Mouse (Mus musculus) spleen, adult 12 weeks (tissue): Measurements from ENCODE around the gene Cox6a1.
"Not testable (repeated sequence)": the region's sequence is repeated elsewhere in the genome, so short reads cannot be mapped to it uniquely, and the experiment has no call there.

ENCODE experiments used
- DNase-seq: peaks from one replicate; pipeline ENCODE4 v3.0.0; 2022; ENCODE audit warnings: low spot score

Cox6a1 gene

DNA sequence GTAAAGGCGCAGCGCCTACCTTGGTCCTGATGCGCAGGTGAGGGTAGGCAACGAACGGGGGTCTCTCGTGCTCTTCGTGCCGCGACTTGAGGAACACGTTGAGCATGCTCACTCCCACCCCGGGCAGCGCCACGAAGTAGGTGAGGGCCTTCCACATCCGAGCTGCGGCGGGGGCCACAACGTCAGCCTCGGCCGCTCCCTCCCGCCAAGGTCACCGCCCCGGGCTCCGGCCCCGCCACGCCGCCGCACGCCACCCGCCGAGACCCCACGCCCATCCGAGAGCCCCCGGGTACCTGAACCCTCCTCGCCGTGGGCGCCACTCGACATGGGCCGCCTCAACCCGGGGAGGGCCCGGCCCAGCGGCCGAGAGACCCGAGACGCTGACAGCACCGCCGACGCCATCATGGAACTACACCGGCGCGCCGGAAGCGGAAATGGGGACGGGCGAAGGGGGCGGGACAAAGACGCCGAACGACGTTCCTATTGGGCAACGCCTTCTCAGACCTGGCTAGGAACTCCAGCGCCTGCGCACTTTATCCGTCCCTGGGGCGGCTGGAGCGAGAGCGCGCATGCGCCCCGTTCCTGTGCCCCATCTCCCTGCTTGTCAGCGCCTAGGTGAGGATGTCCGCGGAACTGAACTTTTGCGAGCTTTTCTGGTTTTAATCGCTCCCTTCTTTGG is at the start of gene Cox6a1:
Cox6a1 (minus strand) TSS at position 436 of the 679 bp plus-strand sequence.
- peak; percentile 96 for DNase-seq

DNA sequence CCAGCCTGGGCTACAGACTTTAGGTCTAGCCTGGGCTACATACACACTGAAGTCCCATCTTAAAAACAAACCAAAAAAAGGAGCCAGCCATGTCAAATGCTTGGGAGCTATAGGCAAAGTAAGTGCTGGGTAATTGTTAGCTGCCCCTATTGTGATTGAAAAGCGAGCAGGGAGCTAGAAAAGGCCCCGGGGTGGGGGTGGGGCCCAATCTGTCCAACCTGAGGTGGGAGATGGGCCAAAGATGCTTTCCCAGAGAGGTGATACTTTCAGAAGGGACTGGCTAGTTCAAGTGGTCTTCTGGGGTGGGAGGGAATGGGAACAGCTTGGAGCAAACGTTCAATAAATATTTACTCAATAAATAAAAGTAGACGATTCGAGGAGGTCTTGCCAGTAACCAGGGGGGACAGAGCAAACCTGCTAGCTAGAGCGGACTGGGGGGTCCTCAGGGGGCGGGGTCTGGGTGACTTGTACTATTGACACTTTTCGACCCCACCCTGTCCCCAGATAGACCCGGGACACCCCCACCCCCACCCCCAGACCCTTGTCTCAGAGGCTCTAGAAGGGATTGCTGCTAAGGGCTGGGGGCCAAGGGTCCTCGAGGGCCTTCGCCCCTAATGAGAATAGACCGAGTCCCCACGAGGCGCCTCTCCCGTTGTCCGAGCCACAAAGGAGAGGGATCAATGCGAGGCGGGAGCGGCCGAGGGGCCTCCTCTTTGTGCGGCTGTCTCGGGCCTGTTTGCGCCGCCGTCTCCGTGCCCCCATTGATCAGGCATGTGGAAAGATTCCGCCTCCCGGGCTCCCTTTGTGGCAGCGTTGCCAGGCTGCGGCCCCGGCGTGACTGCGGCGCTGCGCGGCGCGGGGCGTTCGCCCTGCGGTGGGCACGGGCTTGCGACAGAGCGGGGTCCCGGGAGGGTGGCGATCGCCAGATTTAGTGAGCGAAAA is 49.3 kb upstream of the Cox6a1 start:
- DNase-seq: no peak

GRCm38 (mm10) chr5:115396654-115397053 is 47.9 kb upstream of the Cox6a1 start:
- no peak for DNase-seq

- no peak for DNase-seq
Measured at GRCm38 (mm10) chr5:115394836-115395235, 46.1 kb upstream of the Cox6a1 start.

- no peak for DNase-seq
Measured at GRCm38 (mm10) chr5:115394223-115394622, 45.4 kb upstream of the Cox6a1 start.

GRCm38 (mm10) chr5:115392969-115393368 is 44.2 kb upstream of the Cox6a1 start:
- no peak for DNase-seq

GRCm38 (mm10) chr5:115391935-115392334 is 43.2 kb upstream of the Cox6a1 start:
- no peak for DNase-seq

- DNase-seq: not testable (repeated sequence)
Measured at GRCm38 (mm10) chr5:115378882-115379281, 30.1 kb upstream of the Cox6a1 start.

GRCm38 (mm10) chr5:115375436-115375835 is 26.7 kb upstream of the Cox6a1 start:
- no peak for DNase-seq

- DNase-seq: no peak
Measured at GRCm38 (mm10) chr5:115374204-115374820, 25.5 kb upstream of the Cox6a1 start.

DNA sequence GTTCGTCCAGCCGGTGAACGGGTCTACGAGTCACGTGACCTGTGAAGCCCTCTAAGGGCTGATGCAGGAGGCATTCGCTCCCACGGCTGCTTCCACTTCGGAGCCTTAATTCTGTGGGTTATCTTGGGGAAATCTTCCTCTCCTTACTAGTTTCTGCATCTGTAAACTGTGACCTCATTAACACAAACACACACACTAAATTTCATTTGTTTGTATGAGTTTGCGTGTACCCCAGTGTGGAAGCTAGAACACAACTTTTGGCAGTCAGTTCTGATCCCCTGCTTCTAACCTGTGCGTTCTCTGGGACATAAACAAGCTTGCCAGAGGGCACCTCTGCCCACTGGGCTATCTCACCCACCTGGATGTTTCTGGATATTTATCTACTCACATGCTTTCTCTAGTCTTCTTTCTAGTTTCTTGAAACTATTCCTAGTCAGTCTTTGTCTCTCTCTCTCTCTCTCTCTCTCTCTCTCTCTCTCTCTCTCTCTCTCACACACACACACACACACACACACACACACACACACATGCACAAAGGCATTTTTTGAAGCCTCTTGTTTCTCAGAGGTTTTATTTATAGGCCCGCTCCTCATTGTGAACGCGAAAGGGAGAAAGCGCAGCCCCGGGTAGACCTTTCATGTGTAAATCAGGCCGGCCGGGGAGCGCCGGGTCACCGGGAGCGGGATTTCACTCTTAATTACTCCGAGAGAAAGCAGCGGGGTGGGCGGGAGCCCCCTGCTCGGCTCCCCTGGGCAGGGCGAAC is 24.8 kb upstream of the Cox6a1 start:
- DNase-seq: no peak

DNA sequence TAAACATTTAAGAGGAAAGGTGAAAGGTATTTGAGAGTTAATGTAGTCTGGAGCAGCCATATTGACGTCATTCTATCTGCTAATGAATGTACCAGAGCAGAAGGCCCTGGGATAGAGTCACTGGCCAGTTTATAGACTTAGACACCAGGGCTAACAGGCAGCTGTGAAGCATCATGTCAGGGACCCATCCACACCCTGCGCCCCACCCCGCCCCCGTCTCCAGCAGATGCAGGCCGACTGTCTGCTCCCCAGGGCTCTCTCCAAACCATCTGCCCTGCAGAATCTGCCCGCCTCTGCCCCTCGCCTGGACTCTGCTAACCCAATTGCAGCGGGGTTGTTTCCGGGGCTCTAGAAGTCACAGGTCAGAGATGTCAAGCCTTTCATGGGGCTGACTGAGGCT is 23.0 kb upstream of the Cox6a1 start:
- DNase-seq: no peak

DNA sequence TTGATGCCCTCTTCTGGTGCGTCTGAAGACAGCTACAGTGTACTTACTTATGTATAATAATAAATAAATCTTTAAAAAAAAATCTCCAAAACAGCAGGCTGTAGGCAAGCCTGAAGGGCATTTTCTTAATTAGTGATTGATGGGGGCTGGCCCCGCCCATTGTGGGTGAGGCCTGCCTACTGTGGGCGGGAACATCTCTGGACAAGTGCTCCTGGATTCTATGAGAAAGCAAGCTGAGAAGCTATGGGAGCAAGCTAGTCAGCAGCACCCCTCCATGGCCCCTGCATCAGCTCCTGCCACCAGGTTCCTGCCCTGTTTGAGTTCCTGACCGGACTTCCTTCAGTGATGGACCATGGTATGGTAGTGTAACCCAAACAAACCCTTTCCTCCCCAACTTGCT is 16.0 kb upstream of the Cox6a1 start:
- no peak for DNase-seq

GRCm38 (mm10) chr5:115362819-115363714 is 14.3 kb upstream of the Cox6a1 start:
- DNase-seq: no peak

- DNase-seq: no peak
Measured at GRCm38 (mm10) chr5:115362216-115362615, 13.4 kb upstream of the Cox6a1 start.

GRCm38 (mm10) chr5:115359851-115360372 is 11.1 kb upstream of the Cox6a1 start:
- no peak for DNase-seq

DNA sequence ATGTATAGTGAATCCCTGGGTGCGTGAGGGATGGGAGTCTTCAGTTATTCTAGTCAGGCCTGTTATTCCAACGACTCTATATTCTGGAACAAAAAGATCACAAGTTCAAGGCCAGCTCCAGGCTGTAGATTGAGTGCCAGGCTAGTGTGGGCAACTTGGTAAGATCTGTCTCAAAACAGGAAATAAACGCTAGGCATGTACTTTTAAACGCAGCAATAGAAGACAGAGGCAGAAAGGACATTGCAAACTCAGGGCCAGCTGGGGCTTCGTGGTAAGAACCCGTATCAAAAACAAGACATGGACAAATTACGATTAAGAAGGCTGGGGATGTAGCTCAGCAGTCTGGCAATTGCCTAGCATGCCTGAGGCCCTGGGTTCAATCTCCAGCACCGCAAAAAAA is 10.7 kb upstream of the Cox6a1 start:
- DNase-seq: no peak

GRCm38 (mm10) chr5:115358872-115359271 is 10.1 kb upstream of the Cox6a1 start:
- DNase-seq: peak; percentile 69

- no peak for DNase-seq
Measured at GRCm38 (mm10) chr5:115355070-115355469, 6.3 kb upstream of the Cox6a1 start.

GRCm38 (mm10) chr5:115351348-115351747 is 2.6 kb upstream of the Cox6a1 start:
- no peak for DNase-seq

GRCm38 (mm10) chr5:115349225-115349555 is 409 bp upstream of the Cox6a1 start:
- no peak for DNase-seq
